Mouse (Mus musculus): ENCODE results near the gene Mark3. TPM values are rescaled to one million over a fixed set of nuclear protein-coding genes. Genes with fewer than 3 reads are reported as not detected.

The Mark3 gene
- polyA plus RNA-seq, 1 experiment, result 112 TPM

DNA sequence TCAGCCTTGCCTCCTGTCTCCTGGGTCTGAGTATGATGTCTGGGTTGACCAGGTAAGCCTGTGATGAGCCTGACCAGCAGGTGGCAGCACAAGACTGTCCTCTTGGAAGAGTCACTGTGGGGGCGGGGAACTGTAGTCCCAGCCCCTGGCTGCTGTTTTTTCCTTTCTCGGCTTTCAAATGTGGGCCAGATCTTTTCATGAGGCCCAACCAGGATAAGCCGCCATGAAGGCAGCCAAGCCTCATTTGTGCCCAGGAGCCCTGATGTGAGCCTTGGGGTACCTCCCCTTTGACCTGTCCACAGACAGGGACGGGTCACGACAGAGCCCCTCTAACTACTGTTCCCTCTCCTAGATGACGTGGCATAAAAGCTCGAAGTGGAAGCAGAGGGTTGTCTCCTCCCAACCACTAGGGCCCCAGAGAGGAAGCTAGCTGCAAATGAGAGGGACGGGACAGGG, 94.2 kb downstream of the Mark3 start:
- no peak for TF ChIP-seq POLR2A (IDR thresholded peaks at IDR 0.05; ENCODE audit: borderline replicate concordance, extremely low read depth, insufficient read depth, insufficient read length, poor library complexity, severe bottlenecking)
- TF ChIP-seq CTCF (IDR thresholded peaks at IDR 0.05; ENCODE audit: borderline replicate concordance, extremely low read depth, insufficient read depth, insufficient read length), result peak; percentile 94
- peak; percentile 96 for DNase-seq (ENCODE audit: low read depth)

GRCm38 (mm10) chr12:111669000-111669788, 94.9 kb downstream of the Mark3 start:
- TF ChIP-seq POLR2A (IDR thresholded peaks at IDR 0.05; ENCODE audit: borderline replicate concordance, extremely low read depth, insufficient read depth, insufficient read length, poor library complexity, severe bottlenecking), result no peak
- no peak for TF ChIP-seq CTCF (IDR thresholded peaks at IDR 0.05; ENCODE audit: borderline replicate concordance, extremely low read depth, insufficient read depth, insufficient read length)
- DNase-seq (ENCODE audit: low read depth), result peak; percentile 48

DNA sequence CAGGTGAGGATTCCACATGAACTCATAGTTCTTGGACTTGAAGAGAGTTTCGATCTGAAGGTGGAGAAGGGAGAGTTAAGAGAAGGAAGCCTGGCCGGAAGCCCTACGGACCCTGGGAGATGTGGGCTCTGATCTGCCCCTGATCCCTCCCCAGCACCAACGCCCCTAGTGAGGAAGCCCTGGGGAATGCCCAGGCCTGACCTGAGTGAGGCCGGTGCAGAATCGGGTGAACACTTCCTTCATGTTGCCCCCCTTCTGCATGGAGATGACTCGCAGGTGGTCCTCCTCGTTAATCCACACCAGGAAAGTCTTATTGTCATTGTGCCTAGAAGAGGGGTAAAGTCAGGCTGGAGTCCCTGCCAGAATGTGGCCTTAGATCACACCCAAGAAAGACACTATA, 95.6 kb downstream of the Mark3 start:
- TF ChIP-seq POLR2A (IDR thresholded peaks at IDR 0.05; ENCODE audit: borderline replicate concordance, extremely low read depth, insufficient read depth, insufficient read length, poor library complexity, severe bottlenecking), result no peak
- TF ChIP-seq CTCF (IDR thresholded peaks at IDR 0.05; ENCODE audit: borderline replicate concordance, extremely low read depth, insufficient read depth, insufficient read length), result no peak

GRCm38 (mm10) chr12:111670371-111670971, 96.1 kb downstream of the Mark3 start:
- DNase-seq (ENCODE audit: low read depth), result no peak
- TF ChIP-seq CTCF (IDR thresholded peaks at IDR 0.05; ENCODE audit: borderline replicate concordance, extremely low read depth, insufficient read depth, insufficient read length) (no peak), POLR2A (IDR thresholded peaks at IDR 0.05; ENCODE audit: borderline replicate concordance, extremely low read depth, insufficient read depth, insufficient read length, poor library complexity, severe bottlenecking) (no peak)

More for the DNA sequence above, 95.6 kb downstream of the Mark3 start:
- no peak for DNase-seq (ENCODE audit: low read depth)

GRCm38 (mm10) chr12:111670976-111671375, 96.7 kb downstream of the Mark3 start:
- peak; percentile 48 for DNase-seq (ENCODE audit: low read depth)
- no peak for TF ChIP-seq CTCF (IDR thresholded peaks at IDR 0.05; ENCODE audit: borderline replicate concordance, extremely low read depth, insufficient read depth, insufficient read length)
- TF ChIP-seq POLR2A (IDR thresholded peaks at IDR 0.05; ENCODE audit: borderline replicate concordance, extremely low read depth, insufficient read depth, insufficient read length, poor library complexity, severe bottlenecking), result no peak

DNA sequence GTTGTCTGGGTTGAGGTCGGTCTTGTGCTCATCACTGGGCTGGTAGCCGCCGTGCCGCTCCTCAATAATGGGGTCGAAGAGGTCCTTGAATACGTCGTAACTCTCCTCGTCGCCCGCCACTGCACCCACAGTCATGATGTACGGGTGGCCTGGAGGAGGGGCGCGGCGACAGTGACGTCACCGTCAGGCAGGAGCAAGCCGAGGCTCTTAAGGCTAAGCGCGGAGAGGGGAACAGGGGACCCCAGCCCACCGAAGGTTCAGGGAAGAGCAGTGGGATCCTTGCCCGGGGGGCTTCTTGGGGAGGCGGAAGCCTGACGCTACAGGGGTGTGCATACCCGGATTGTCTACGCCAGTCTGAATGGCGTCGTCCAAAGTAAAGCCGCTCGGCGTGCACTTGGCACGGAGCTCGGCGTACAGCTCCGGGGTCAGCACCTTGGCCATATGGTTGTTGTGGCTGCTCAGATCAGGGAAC, 97.1 kb downstream of the Mark3 start:
- TF ChIP-seq CTCF (IDR thresholded peaks at IDR 0.05; ENCODE audit: borderline replicate concordance, extremely low read depth, insufficient read depth, insufficient read length), result no peak
- TF ChIP-seq POLR2A (IDR thresholded peaks at IDR 0.05; ENCODE audit: borderline replicate concordance, extremely low read depth, insufficient read depth, insufficient read length, poor library complexity, severe bottlenecking), result no peak
- DNase-seq (ENCODE audit: low read depth), result peak; percentile 93

- peak; percentile 97 for DNase-seq (ENCODE audit: low read depth)
- TF ChIP-seq POLR2A (IDR thresholded peaks at IDR 0.05; ENCODE audit: borderline replicate concordance, extremely low read depth, insufficient read depth, insufficient read length, poor library complexity, severe bottlenecking) (peak; percentile 94), CTCF (IDR thresholded peaks at IDR 0.05; ENCODE audit: borderline replicate concordance, extremely low read depth, insufficient read depth, insufficient read length) (no peak)
Measured at GRCm38 (mm10) chr12:111672176-111672575, 97.9 kb downstream of the Mark3 start, which contains the start of gene Ckb. TSS of gene Ckb (minus strand) at chr12:111672338.

- no peak for DNase-seq (ENCODE audit: low read depth)
- TF ChIP-seq CTCF (IDR thresholded peaks at IDR 0.05; ENCODE audit: borderline replicate concordance, extremely low read depth, insufficient read depth, insufficient read length) (no peak), POLR2A (IDR thresholded peaks at IDR 0.05; ENCODE audit: borderline replicate concordance, extremely low read depth, insufficient read depth, insufficient read length, poor library complexity, severe bottlenecking) (no peak)
Measured at GRCm38 (mm10) chr12:111672581-111672980, 98.3 kb downstream of the Mark3 start.

GRCm38 (mm10) chr12:111674850-111675486, 100.6 kb downstream of the Mark3 start:
- no peak for TF ChIP-seq POLR2A (IDR thresholded peaks at IDR 0.05; ENCODE audit: borderline replicate concordance, extremely low read depth, insufficient read depth, insufficient read length, poor library complexity, severe bottlenecking)
- no peak for TF ChIP-seq CTCF (IDR thresholded peaks at IDR 0.05; ENCODE audit: borderline replicate concordance, extremely low read depth, insufficient read depth, insufficient read length)
- no peak for DNase-seq (ENCODE audit: low read depth)

GRCm38 (mm10) chr12:111675797-111676580, 101.7 kb downstream of the Mark3 start:
- no peak for DNase-seq (ENCODE audit: low read depth)
- TF ChIP-seq CTCF (IDR thresholded peaks at IDR 0.05; ENCODE audit: borderline replicate concordance, extremely low read depth, insufficient read depth, insufficient read length) (no peak), POLR2A (IDR thresholded peaks at IDR 0.05; ENCODE audit: borderline replicate concordance, extremely low read depth, insufficient read depth, insufficient read length, poor library complexity, severe bottlenecking) (no peak)
